ENCODE assay signal across 31 mouse cellular contexts in genomic region chr9:21576286-21576685, GRCm38 (mm10). TPM values are rescaled to one million over a fixed set of nuclear protein-coding genes. Genes with fewer than 3 reads are reported as not detected.
DNase-seq lines count a peak whose midpoint lies in the region; ATAC-seq and TF ChIP-seq lines count a peak whose summit lies in the region.
"Had no signal": no experiment of that assay in that cellular context is flagged by ENCODE, and none has a peak within 500 bp of the region (broad histone marks: within the 10 kb centered on the region; RNA-seq: fewer than 3 reads in every experiment).

No protein-coding gene starts in this region.

- WGBS in hindbrain, embryonic 15.5 days, result 84% methylated on average over 1 of the region's 1 CpGs
- WGBS in hindbrain, embryonic 14.5 days, result 88% methylated on average over 1 of the region's 1 CpGs
- WGBS in limb, embryonic 15.5 days, result 70% methylated on average over 1 of the region's 1 CpGs
- 100% methylated on average over 1 of the region's 1 CpGs for WGBS in limb, embryonic 10.5 days

- no peak overlapping the region for H3K4me2 ChIP-seq in hindbrain, embryonic 15.5 days
- H3K4me2 ChIP-seq in hindbrain, embryonic 14.5 days (replicated peaks), result no peak overlapping the region
- no peak overlapping the region for H3K4me2 ChIP-seq in limb, embryonic 15.5 days
- H3K4me2 ChIP-seq: embryonic facial prominence, embryonic 15.5 days; heart, embryonic 13.5 days; midbrain, embryonic 12.5 days; neural tube, embryonic 15.5 days had no signal

- no peaks in the 10 kb centered on the region for H3K9me3 ChIP-seq in hindbrain, embryonic 15.5 days
- H3K9me3 ChIP-seq in hindbrain, embryonic 14.5 days (ENCODE audit: control insufficient read depth, low read length), result no peaks in the 10 kb centered on the region
- no peaks in the 10 kb centered on the region for H3K9me3 ChIP-seq in limb, embryonic 15.5 days
- H3K9me3 ChIP-seq in limb, embryonic 10.5 days (replicated peaks), result no peaks in the 10 kb centered on the region
- H3K9me3 ChIP-seq: embryonic facial prominence, embryonic 15.5 days; heart, embryonic 13.5 days; midbrain, embryonic 12.5 days; neural tube, embryonic 15.5 days had no signal

- peak; percentile 33; the same call in 1 of the 2 replicates for ATAC-seq in hindbrain, embryonic 15.5 days (ENCODE audit: low FRiP score, low read depth)
- no peak for ATAC-seq in hindbrain, embryonic 14.5 days (ENCODE audit: low FRiP score)
- 0 out of 2 replicates have a peak, but pooled peaks have one; percentile 9 for ATAC-seq in limb, embryonic 15.5 days (ENCODE audit: insufficient number of reproducible peaks, low FRiP score, low TSS enrichment, low read depth)
- no peak for ATAC-seq in granulocyte monocyte progenitor cell, adult 5-6 weeks (replicated peaks; ENCODE audit: poor library complexity, severe bottlenecking)
- ATAC-seq: activated CD4-positive, CD25-positive, alpha-beta regulatory T cell, adult 4 months; forebrain, embryonic 14.5 days; inflammation-experienced regulatory T-cells, adult 6 months had no signal

- TF ChIP-seq POLR2A in brain, embryonic 14.5 days (IDR thresholded peaks at IDR 0.05; ENCODE audit: borderline replicate concordance, extremely low read depth, insufficient read depth, insufficient read length, poor library complexity, severe bottlenecking), result no peak

- DNase-seq in hindbrain, embryonic 14.5 days (ENCODE audit: low spot score), result no peak
- no peak for DNase-seq in limb, embryonic 10.5 days (ENCODE audit: low spot score)
- peak; percentile 28 for DNase-seq in brain, embryonic 14.5 days (ENCODE audit: low read depth)
- DNase-seq in retina, embryonic 14.5 days (ENCODE audit: low spot score), result peak; percentile 59
- DNase-seq: adrenal gland, adult 2 months; B cell, adult 2 months; cerebellum, adult 8-10 months; cerebellum, postnatal 25 days; gastrocnemius, postnatal 25 days; heart, adult 2 months; heart, postnatal 10 days; kidney, adult 2 months; kidney, postnatal 36 days; liver; lung, adult 2 months; right cerebral cortex, adult 18-20 months; spleen, adult 18-20 months; thymus, postnatal 14 days had no signal

- no peak for TF ChIP-seq CTCF in brain, embryonic 14.5 days (IDR thresholded peaks at IDR 0.05; ENCODE audit: borderline replicate concordance, extremely low read depth, insufficient read depth, insufficient read length)

- no peaks in the 10 kb centered on the region for H3K4me1 ChIP-seq in hindbrain, embryonic 15.5 days (replicated peaks)
- H3K4me1 ChIP-seq in hindbrain, embryonic 14.5 days (replicated peaks; ENCODE audit: control insufficient read depth, insufficient read depth, low read length), result no peaks in the 10 kb centered on the region
- H3K4me1 ChIP-seq in limb, embryonic 15.5 days, result no peaks in the 10 kb centered on the region
- H3K4me1 ChIP-seq in limb, embryonic 10.5 days, result no peaks in the 10 kb centered on the region
- H3K4me1 ChIP-seq: embryonic facial prominence, embryonic 15.5 days; heart, embryonic 13.5 days; midbrain, embryonic 12.5 days; neural tube, embryonic 15.5 days had no signal

- H3K27ac ChIP-seq in hindbrain, embryonic 15.5 days (replicated peaks), result no peak overlapping the region
- no peak overlapping the region for H3K27ac ChIP-seq in hindbrain, embryonic 14.5 days
- no peak overlapping the region for H3K27ac ChIP-seq in limb, embryonic 15.5 days
- no peak overlapping the region for H3K27ac ChIP-seq in limb, embryonic 10.5 days
- H3K27ac ChIP-seq: embryonic facial prominence, embryonic 15.5 days; heart, adult 2 months; heart, embryonic 13.5 days; layer of hippocampus, adult 2 months; left cerebral cortex, adult 2 months; liver, embryonic 14.5 days; midbrain, embryonic 12.5 days; neural tube, embryonic 15.5 days had no signal

- no peak overlapping the region for H3K4me3 ChIP-seq in hindbrain, embryonic 15.5 days
- H3K4me3 ChIP-seq in hindbrain, embryonic 14.5 days (replicated peaks; ENCODE audit: low read length), result no peak overlapping the region
- H3K4me3 ChIP-seq in limb, embryonic 15.5 days, result no peak overlapping the region
- no peak overlapping the region for H3K4me3 ChIP-seq in limb, embryonic 10.5 days
- H3K4me3 ChIP-seq: embryonic facial prominence, embryonic 15.5 days; heart, adult 2 months; heart, embryonic 13.5 days; layer of hippocampus, adult 2 months; left cerebral cortex, adult 2 months; midbrain, embryonic 12.5 days; neural tube, embryonic 15.5 days had no signal

- H3K9ac ChIP-seq in hindbrain, embryonic 15.5 days, result no peak overlapping the region
- H3K9ac ChIP-seq in hindbrain, embryonic 14.5 days, result no peak overlapping the region
- H3K9ac ChIP-seq in limb, embryonic 15.5 days, result no peak overlapping the region
- H3K9ac ChIP-seq: embryonic facial prominence, embryonic 15.5 days; heart, embryonic 13.5 days; liver, embryonic 14.5 days; midbrain, embryonic 12.5 days; neural tube, embryonic 15.5 days had no signal

- no peaks in the 10 kb centered on the region for H3K27me3 ChIP-seq in hindbrain, embryonic 15.5 days
- no peaks in the 10 kb centered on the region for H3K27me3 ChIP-seq in hindbrain, embryonic 14.5 days (ENCODE audit: control insufficient read depth, insufficient read depth, low read length)
- H3K27me3 ChIP-seq in limb, embryonic 15.5 days, result no peaks in the 10 kb centered on the region
- H3K27me3 ChIP-seq in limb, embryonic 10.5 days (ENCODE audit: low read depth, poor library complexity, severe bottlenecking), result no peaks in the 10 kb centered on the region
- H3K27me3 ChIP-seq: embryonic facial prominence, embryonic 15.5 days; heart, embryonic 13.5 days; midbrain, embryonic 12.5 days; neural tube, embryonic 15.5 days had no signal

- peaks cover 76% of the 10 kb centered on the region for H3K36me3 ChIP-seq in hindbrain, embryonic 15.5 days
- H3K36me3 ChIP-seq in hindbrain, embryonic 14.5 days (replicated peaks; ENCODE audit: control insufficient read depth, insufficient read depth), result peaks cover 99% of the 10 kb centered on the region
- peaks cover 98% of the 10 kb centered on the region for H3K36me3 ChIP-seq in limb, embryonic 15.5 days
- peaks cover 98% of the 10 kb centered on the region for H3K36me3 ChIP-seq in limb, embryonic 10.5 days

RNA-seq across cellular contexts. Expression of gene Timm29, which starts 16.2 kb away (rescaled TPM):
- 60.1 and 61.8 TPM in 2 replicates for polyA plus RNA-seq in hindbrain, embryonic 15.5 days (2015; fragmentation: Nextera tagmentation; extraction: Ambion mirVana)
- polyA plus RNA-seq in hindbrain, embryonic 14.5 days (2014; fragmentation: Nextera tagmentation; extraction: Ambion mirVana), result 74.0 and 83.0 TPM in 2 replicates
- polyA plus RNA-seq in limb, embryonic 15.5 days (2015; fragmentation: Nextera tagmentation; extraction: Ambion mirVana), result 28.3 and 31.4 TPM in 2 replicates
- 30.9 and 35.7 TPM in 2 replicates for polyA plus RNA-seq in limb, embryonic 10.5 days (2016; fragmentation: Nextera tagmentation; extraction: Ambion mirVana)
- polyA plus RNA-seq in brain, embryonic 14.5 days (2012; rRNA removed), result 78.1 and 80.7 TPM in 2 replicates
- 37.5 and 39.9 TPM in 2 replicates for total RNA-seq in granulocyte monocyte progenitor cell, adult 5-6 weeks (2014; fragmentation: Nextera tagmentation)
- 51.6 and 59.1 TPM in 2 replicates for total RNA-seq in granulocyte monocyte progenitor cell, adult 5-6 weeks (2017)

RNA-seq across cellular contexts. Expression of gene Yipf2, which starts 16.3 kb away (rescaled TPM):
- polyA plus RNA-seq in hindbrain, embryonic 15.5 days (2015; fragmentation: Nextera tagmentation; extraction: Ambion mirVana), result 25.1 and 25.2 TPM in 2 replicates
- 17.2 and 18.7 TPM in 2 replicates for polyA plus RNA-seq in hindbrain, embryonic 14.5 days (2014; fragmentation: Nextera tagmentation; extraction: Ambion mirVana)
- polyA plus RNA-seq in limb, embryonic 15.5 days (2015; fragmentation: Nextera tagmentation; extraction: Ambion mirVana), result 23.3 and 23.6 TPM in 2 replicates
- 17.6 and 26.2 TPM in 2 replicates for polyA plus RNA-seq in limb, embryonic 10.5 days (2016; fragmentation: Nextera tagmentation; extraction: Ambion mirVana)
- 17.5 and 26.8 TPM in 2 replicates for polyA plus RNA-seq in brain, embryonic 14.5 days (2012; rRNA removed)
- total RNA-seq in granulocyte monocyte progenitor cell, adult 5-6 weeks (2014; fragmentation: Nextera tagmentation), result 16.2 and 19.9 TPM in 2 replicates
- 12.2 and 18.2 TPM in 2 replicates for total RNA-seq in granulocyte monocyte progenitor cell, adult 5-6 weeks (2017)

RNA-seq across cellular contexts. Expression of gene Carm1, which starts 29.6 kb away (rescaled TPM):
- 42.6 and 46.1 TPM in 2 replicates for polyA plus RNA-seq in hindbrain, embryonic 15.5 days (2015; fragmentation: Nextera tagmentation; extraction: Ambion mirVana)
- polyA plus RNA-seq in hindbrain, embryonic 14.5 days (2014; fragmentation: Nextera tagmentation; extraction: Ambion mirVana), result 37.0 and 41.3 TPM in 2 replicates
- polyA plus RNA-seq in limb, embryonic 15.5 days (2015; fragmentation: Nextera tagmentation; extraction: Ambion mirVana), result 47.3 and 53.2 TPM in 2 replicates
- polyA plus RNA-seq in limb, embryonic 10.5 days (2016; fragmentation: Nextera tagmentation; extraction: Ambion mirVana), result 85.8 and 100 TPM in 2 replicates
- polyA plus RNA-seq in brain, embryonic 14.5 days (2012; rRNA removed), result 119 and 135 TPM in 2 replicates
- total RNA-seq in granulocyte monocyte progenitor cell, adult 5-6 weeks (2014; fragmentation: Nextera tagmentation), result 65.9 and 81.6 TPM in 2 replicates
- 17.0 and 27.3 TPM in 2 replicates for total RNA-seq in granulocyte monocyte progenitor cell, adult 5-6 weeks (2017)

RNA-seq across cellular contexts. Expression of gene Smarca4, which starts 39.7 kb away (rescaled TPM):
- polyA plus RNA-seq in hindbrain, embryonic 15.5 days (2015; fragmentation: Nextera tagmentation; extraction: Ambion mirVana), result 126 and 139 TPM in 2 replicates
- polyA plus RNA-seq in hindbrain, embryonic 14.5 days (2014; fragmentation: Nextera tagmentation; extraction: Ambion mirVana), result 136 and 138 TPM in 2 replicates
- 65.4 and 68.7 TPM in 2 replicates for polyA plus RNA-seq in limb, embryonic 15.5 days (2015; fragmentation: Nextera tagmentation; extraction: Ambion mirVana)
- polyA plus RNA-seq in limb, embryonic 10.5 days (2016; fragmentation: Nextera tagmentation; extraction: Ambion mirVana), result 169 and 171 TPM in 2 replicates
- polyA plus RNA-seq in brain, embryonic 14.5 days (2012; rRNA removed), result 198 and 241 TPM in 2 replicates
- total RNA-seq in granulocyte monocyte progenitor cell, adult 5-6 weeks (2014; fragmentation: Nextera tagmentation), result 60.6 and 67.8 TPM in 2 replicates
- total RNA-seq in granulocyte monocyte progenitor cell, adult 5-6 weeks (2017), result 58.6 and 60.7 TPM in 2 replicates

RNA-seq across cellular contexts. Expression of gene AB124611, which starts 50.3 kb away (rescaled TPM):
- 2.5 and 3.1 TPM in 2 replicates for polyA plus RNA-seq in hindbrain, embryonic 15.5 days (2015; fragmentation: Nextera tagmentation; extraction: Ambion mirVana)
- 0.99 and 2.0 TPM in 2 replicates for polyA plus RNA-seq in hindbrain, embryonic 14.5 days (2014; fragmentation: Nextera tagmentation; extraction: Ambion mirVana)
- polyA plus RNA-seq in limb, embryonic 15.5 days (2015; fragmentation: Nextera tagmentation; extraction: Ambion mirVana), result 3.5 and 3.6 TPM in 2 replicates
- polyA plus RNA-seq in limb, embryonic 10.5 days (2016; fragmentation: Nextera tagmentation; extraction: Ambion mirVana), result 3.6 and 4.3 TPM in 2 replicates
- 1.00 and 1.0 TPM in 2 replicates for polyA plus RNA-seq in brain, embryonic 14.5 days (2012; rRNA removed)
- total RNA-seq in granulocyte monocyte progenitor cell, adult 5-6 weeks (2014; fragmentation: Nextera tagmentation), result 17.1 and 27.3 TPM in 2 replicates
- total RNA-seq in granulocyte monocyte progenitor cell, adult 5-6 weeks (2017), result 20.5 and 24.1 TPM in 2 replicates

Comparison
In these comparisons a context has a peak if more than half of its experiments do, and no peak if none do; other contexts are left out.
1. ATAC-seq: peak in hindbrain, embryonic 15.5 days (single experiment) and limb, embryonic 15.5 days (single experiment); none in hindbrain, embryonic 14.5 days (single experiment) and granulocyte monocyte progenitor cell, adult 5-6 weeks (single experiment).
2. DNase-seq: peak in brain, embryonic 14.5 days (single experiment) and retina, embryonic 14.5 days (single experiment); none in hindbrain, embryonic 14.5 days (single experiment) and limb, embryonic 10.5 days (single experiment).